Mouse (Mus musculus) stomach, postnatal 0 days (tissue): Measurements from ENCODE around the gene Pcyt1b. TPM values are rescaled to one million over a fixed set of nuclear protein-coding genes. Genes with fewer than 3 reads are reported as not detected.
A peak's percentile ranks its signal among the peaks of the same experiment; 100 is the strongest.

ENCODE experiments used
- ATAC-seq: fragments of 200-750 bp; cut with Nextera tagmentation; 2 replicates; pipeline ENCODE4 v1.8.0; 2017; ENCODE audit not compliant: low FRiP score, low TSS enrichment
- DNase-seq: peaks from one replicate; pipeline ENCODE4 v3.0.0-alpha.2; 2016; ENCODE audit warnings: low spot score
- H3K27ac ChIP-seq: fragments of 300-500 bp; sonication (generic); replicated peaks from 2 replicates; pipeline ENCODE4 v1.5.1; 2014; ENCODE audit warnings: mild to moderate bottlenecking, control low read depth
- H3K27me3 ChIP-seq: fragments of 300-500 bp; sonication (generic); 2 replicates; pipeline ENCODE4 v1.6.1; 2014; ENCODE audit warnings: low read length; ENCODE audit not compliant: control insufficient read depth, insufficient read depth
- H3K36me3 ChIP-seq: fragments of 300-500 bp; sonication (generic); 2 replicates; pipeline ENCODE4 v1.6.1; 2014; ENCODE audit warnings: low read length, mixed read lengths; ENCODE audit not compliant: control insufficient read depth, insufficient read depth
- H3K4me1 ChIP-seq: fragments of 300-500 bp; sonication (generic); replicated peaks from 2 replicates; pipeline ENCODE4 v1.6.1; 2014; ENCODE audit warnings: antibody characterized with exemption; ENCODE audit not compliant: control insufficient read depth, insufficient read depth
- H3K4me2 ChIP-seq: fragments of 300-500 bp; sonication (generic); replicated peaks from 2 replicates; pipeline ENCODE4 v1.6.1; 2014; ENCODE audit warnings: low read depth, mild to moderate bottlenecking, control low read depth, moderate library complexity
- H3K4me3 ChIP-seq: fragments of 300-500 bp; sonication (generic); 2 replicates; pipeline ENCODE4 v1.5.1; 2014; ENCODE audit warnings: low read depth, low read length, control low read depth
- H3K9ac ChIP-seq: fragments of 300-500 bp; sonication (generic); 2 replicates; pipeline ENCODE4 v1.6.1; 2014; ENCODE audit warnings: mild to moderate bottlenecking, low read length, control low read depth, mixed read lengths
- H3K9me3 ChIP-seq: fragments of 300-500 bp; sonication (generic); 2 replicates; pipeline ENCODE4 v1.6.1; 2016; ENCODE audit warnings: low read length; ENCODE audit not compliant: control insufficient read depth
- CTCF ChIP-seq: IDR thresholded peaks from 2 replicates; pipeline ENCODE4 v1.5.1; 2016; ENCODE audit warnings: antibody characterized with exemption, low read depth, mild to moderate bottlenecking, moderate library complexity
- EP300 ChIP-seq: optimal IDR thresholded peaks from 2 replicates; pipeline ENCODE3; 2016; ENCODE audit warnings: antibody characterized with exemption
- WGBS: fragments of 180-500 bp; shearing (Covaris S2); extraction: QIAGEN DNeasy Blood & Tissue Kit; methylation state at CpG from one replicate; pipeline ENCODE4 v1.1.7; 2014; 5-methylcytosine and 5-hydroxymethylcytosine counted together
- polyA plus RNA-seq: library from polyadenylated mRNA; unstranded; fragments of >200 nt; fragmentation: Nextera tagmentation; extraction: Ambion mirVana; gene quantifications from 2 replicates; pipeline ENCODE4 v1.2.1, GENCODE M21; 2015

The Pcyt1b gene
- polyA plus RNA-seq, 1 experiment from 2014 or later: 1.5 TPM

- Histone ChIP-seq H3K4me3 (no peak overlapping the region), H3K27me3 (no peaks in the 10 kb centered on the region), H3K4me1 (no peaks in the 10 kb centered on the region), H3K27ac (no peak overlapping the region), H3K9me3 (no peaks in the 10 kb centered on the region), H3K4me2 (no peak overlapping the region), H3K36me3 (no peaks in the 10 kb centered on the region), H3K9ac (no peak overlapping the region)
- TF ChIP-seq CTCF (no peak), EP300 (no peak)
- DNase-seq: no peak
- ATAC-seq: no peak
Measured at GRCm38 (mm10) chrX:93644022-93644421, 10.6 kb upstream of the Pcyt1b start.

- Histone ChIP-seq H3K9ac (no peak overlapping the region), H3K36me3 (no peaks in the 10 kb centered on the region), H3K4me2 (no peak overlapping the region), H3K27ac (no peak overlapping the region), H3K27me3 (no peaks in the 10 kb centered on the region), H3K4me3 (no peak overlapping the region), H3K9me3 (no peaks in the 10 kb centered on the region), H3K4me1 (no peaks in the 10 kb centered on the region)
- no peak for DNase-seq
- WGBS: 96% methylated on average over 2 of the region's 2 CpGs
- no peak for ATAC-seq
- no peak for TF ChIP-seq CTCF
- TF ChIP-seq EP300: no peak
Measured at GRCm38 (mm10) chrX:93650738-93651137, 3.9 kb upstream of the Pcyt1b start.

GRCm38 (mm10) chrX:93655153-93655552, 490 bp downstream of the Pcyt1b start:
- Histone ChIP-seq H3K4me2 (no peak overlapping the region), H3K27ac (no peak overlapping the region), H3K9ac (no peak overlapping the region), H3K4me1 (no peaks in the 10 kb centered on the region), H3K36me3 (no peaks in the 10 kb centered on the region), H3K4me3 (no peak overlapping the region), H3K27me3 (no peaks in the 10 kb centered on the region), H3K9me3 (no peaks in the 10 kb centered on the region)
- WGBS: 67% methylated on average over 5 of the region's 5 CpGs
- no peak for TF ChIP-seq CTCF
- TF ChIP-seq EP300: no peak
- ATAC-seq: no peak
- no peak for DNase-seq

GRCm38 (mm10) chrX:93663919-93664586, 9.4 kb downstream of the Pcyt1b start:
- TF ChIP-seq CTCF (no peak), EP300 (no peak)
- ATAC-seq (no peak), DNase-seq (no peak)
- no peaks in the 10 kb centered on the region for H3K4me1 ChIP-seq
- no peaks in the 10 kb centered on the region for H3K36me3 ChIP-seq
- H3K9me3 ChIP-seq: no peaks in the 10 kb centered on the region
- no peak overlapping the region for H3K4me3 ChIP-seq
- no peaks in the 10 kb centered on the region for H3K27me3 ChIP-seq
- no peak overlapping the region for H3K27ac ChIP-seq
- no peak overlapping the region for H3K9ac ChIP-seq
- H3K4me2 ChIP-seq: no peak overlapping the region
- 88% methylated on average over 5 of the region's 5 CpGs for WGBS

GRCm38 (mm10) chrX:93664787-93665186, 10.1 kb downstream of the Pcyt1b start:
- Histone ChIP-seq H3K9me3 (no peaks in the 10 kb centered on the region), H3K4me3 (no peak overlapping the region), H3K27me3 (no peaks in the 10 kb centered on the region), H3K27ac (no peak overlapping the region), H3K9ac (no peak overlapping the region), H3K36me3 (no peaks in the 10 kb centered on the region), H3K4me2 (no peak overlapping the region), H3K4me1 (no peaks in the 10 kb centered on the region)
- TF ChIP-seq EP300: no peak
- no peak for TF ChIP-seq CTCF
- WGBS: 56% methylated on average over 4 of the region's 4 CpGs
- ATAC-seq (no peak), DNase-seq (no peak)

- no peak for TF ChIP-seq EP300
- TF ChIP-seq CTCF: no peak
- Histone ChIP-seq H3K4me3 (no peak overlapping the region), H3K36me3 (no peaks in the 10 kb centered on the region), H3K9me3 (no peaks in the 10 kb centered on the region), H3K27me3 (no peaks in the 10 kb centered on the region), H3K9ac (no peak overlapping the region), H3K4me1 (no peaks in the 10 kb centered on the region), H3K4me2 (peak overlapping the region; percentile 49; the same call in 1 of the 2 replicates), H3K27ac (no peak overlapping the region)
- WGBS: 53% methylated on average over 3 of the region's 3 CpGs
- ATAC-seq (no peak), DNase-seq (no peak)
Measured at GRCm38 (mm10) chrX:93674432-93674831, 19.8 kb downstream of the Pcyt1b start.
